Mouse (Mus musculus): ENCODE results near the gene Ski.
A peak's percentile ranks its signal among the peaks of the same experiment; 100 is the strongest.

Ski gene

DNA sequence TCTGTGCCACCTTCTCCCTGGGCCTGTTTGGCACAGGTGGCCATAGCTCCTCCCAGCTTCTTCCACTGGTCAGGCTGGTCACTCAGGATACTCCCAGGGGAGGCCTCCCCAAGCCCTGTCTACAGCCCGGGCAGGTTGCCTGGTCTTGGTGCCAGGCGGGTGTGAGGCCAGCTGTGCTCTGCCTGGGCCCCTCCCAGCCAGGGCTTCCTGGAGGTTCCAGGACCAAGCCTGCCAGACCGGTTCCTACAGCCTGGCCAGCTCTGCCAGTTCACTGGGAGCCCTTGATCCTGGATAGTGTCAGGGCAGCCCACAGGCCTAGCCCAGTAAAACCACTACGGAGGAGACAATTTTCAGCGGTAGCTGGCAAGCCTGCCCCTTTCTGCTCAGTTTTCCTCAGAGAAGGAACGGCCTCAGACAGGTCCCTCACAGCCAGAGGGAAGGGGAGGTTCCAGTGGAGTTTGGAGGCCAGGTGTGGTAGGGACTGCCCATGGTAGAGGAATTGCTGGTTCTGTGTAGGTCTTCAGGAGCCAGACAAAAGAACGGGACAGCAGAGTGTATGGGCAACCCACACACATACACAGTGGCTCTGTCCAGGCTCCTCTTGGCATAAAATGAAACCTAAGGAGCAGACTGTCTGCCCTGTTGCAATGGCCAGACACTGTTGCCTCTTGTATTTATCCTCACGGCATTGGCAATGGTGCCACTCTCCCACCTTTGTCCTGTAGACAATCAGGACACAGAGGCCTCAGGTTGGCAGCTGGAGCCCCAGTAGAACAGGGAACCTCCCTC, 73.3 kb downstream of the Ski start:
- DNase-seq = peak; percentile 92 to 95

DNA sequence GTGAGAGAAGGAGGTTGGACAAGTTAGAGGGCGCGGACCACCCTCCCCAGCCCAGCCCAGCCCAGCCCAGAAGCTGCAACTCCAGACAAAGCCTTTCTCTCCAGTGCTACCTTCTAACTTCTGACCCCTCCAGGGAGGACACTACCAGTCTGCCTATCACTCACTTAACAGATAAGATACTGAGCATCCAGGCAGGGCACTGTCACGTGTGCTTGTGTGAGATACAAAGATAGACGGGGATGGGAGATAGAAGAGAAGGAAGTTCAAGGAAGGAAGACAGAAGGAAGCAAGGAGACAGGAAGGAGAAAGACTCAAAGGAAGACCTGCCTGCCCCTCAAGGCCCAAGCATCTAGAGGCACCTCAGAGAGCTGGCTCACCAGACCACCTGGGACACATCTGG, 73.9 kb downstream of the Ski start:
- no peak for DNase-seq

DNA sequence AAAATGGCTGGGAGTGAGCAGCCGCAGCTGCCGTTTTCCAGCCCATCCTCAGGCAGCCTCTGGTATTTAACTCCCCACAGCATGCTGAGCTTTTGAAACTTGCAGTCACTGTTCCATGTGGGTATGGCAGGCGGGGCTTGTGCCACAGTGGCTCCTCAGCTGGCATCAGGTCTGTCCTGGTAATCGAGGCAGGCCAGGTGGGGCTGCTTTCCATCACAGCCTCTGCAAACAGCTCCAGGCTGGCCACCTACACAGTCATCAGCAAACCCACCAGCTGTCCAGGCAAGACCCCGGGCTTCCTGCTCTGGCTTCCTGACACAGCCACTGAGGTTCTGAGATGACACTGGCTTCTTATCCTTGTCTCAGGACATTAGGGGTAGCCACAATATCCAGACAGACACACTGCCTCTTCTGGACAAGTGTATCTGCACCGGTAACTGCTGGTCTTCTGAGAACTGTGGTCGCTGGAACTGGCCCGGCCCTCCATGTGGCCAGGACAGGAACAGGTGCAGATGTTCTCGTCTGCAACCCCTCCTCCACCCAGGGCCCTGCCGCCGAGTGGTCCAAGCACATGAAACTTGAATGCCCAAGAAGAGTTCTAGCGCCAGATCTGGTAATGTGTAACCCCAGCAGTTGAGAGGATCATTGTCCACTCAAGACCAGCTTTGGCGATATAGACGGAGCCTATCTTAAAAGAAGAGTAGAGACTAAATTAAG, 76.1 kb downstream of the Ski start:
- peak in 1 of 2 experiments; percentile 29 for DNase-seq

DNA sequence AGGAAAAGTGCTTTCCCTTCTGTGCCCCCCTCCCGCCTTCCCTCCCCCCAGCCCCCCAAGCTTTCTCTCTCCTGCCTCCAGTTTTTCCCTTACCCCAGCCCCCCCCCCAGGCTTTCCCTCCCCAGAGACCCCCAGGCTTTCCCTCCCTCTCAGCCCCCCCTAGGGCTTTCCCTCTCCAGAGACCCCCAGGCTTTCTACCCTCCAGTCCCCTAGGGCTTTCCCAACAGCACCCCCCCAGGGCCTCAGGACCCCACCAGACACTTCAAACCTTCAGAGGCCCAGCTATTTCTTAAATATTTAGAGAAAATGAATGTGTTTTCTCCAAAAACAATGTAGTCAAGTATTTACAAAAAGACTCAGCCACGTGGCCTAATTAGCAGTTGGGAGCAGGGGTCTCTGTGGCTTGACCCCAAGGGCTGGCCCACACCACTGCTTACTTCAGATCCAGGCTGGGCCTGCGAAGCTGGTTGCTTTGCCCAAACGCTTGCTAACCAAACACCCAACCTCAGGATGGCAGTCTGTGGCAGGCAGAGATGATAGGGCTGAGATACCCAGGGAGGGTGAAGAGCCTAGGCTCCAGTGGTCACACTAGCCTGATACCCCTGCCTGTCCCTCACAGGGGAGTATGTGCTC, 77.7 kb downstream of the Ski start:
- DNase-seq = no peak

DNA sequence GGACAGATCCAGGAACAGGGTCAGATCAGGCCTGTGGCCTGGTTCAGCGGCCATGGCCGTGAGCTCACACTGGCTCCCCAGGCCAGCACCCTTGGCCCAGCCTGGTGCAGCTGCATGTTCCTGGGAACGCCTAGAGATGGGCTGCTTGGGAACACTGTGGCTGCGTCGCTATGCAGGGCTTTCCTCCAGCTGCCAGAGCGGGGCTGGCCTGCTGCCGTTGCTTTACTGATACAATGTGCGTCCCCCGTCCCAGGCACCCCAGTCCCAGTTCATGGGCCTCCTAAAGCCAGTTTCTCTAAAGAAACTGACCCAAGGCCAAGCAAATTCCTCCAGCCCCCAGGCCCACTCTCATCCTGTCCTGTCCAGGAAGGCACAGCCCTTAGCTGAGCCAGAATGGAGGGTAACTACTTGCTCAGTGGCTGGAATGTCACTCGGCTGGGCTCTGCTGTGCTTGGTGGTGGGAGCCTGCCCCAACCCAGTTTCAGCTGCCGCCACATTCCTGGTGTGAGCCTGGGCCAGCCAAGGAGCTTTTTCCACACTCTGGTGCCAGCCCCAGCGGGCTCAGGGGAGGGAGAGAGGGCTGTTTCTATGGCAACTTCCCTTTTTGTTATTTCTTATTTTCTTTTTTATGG, 78.4 kb downstream of the Ski start:
- DNase-seq = peak; percentile 66 to 68

DNA sequence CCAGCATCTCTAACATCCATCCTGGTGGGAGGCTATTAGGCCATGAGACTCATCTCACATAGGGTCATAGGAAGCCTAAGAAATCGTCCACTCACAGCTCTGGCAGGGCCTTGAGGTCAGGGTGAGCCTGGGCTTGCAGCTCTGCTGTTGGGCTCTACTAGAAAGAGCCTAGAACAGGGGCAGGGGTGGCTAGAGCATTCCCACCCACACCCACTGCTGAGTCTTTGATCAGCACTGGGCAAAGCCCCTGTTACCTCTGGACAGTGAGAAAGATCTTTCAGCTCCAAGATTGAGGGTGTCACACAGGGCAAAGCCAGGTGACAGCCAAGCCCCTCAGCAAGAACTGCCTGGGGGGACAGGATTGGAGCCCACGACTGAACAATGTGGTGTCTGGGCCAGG, 79.0 kb downstream of the Ski start:
- no peak for DNase-seq

DNA sequence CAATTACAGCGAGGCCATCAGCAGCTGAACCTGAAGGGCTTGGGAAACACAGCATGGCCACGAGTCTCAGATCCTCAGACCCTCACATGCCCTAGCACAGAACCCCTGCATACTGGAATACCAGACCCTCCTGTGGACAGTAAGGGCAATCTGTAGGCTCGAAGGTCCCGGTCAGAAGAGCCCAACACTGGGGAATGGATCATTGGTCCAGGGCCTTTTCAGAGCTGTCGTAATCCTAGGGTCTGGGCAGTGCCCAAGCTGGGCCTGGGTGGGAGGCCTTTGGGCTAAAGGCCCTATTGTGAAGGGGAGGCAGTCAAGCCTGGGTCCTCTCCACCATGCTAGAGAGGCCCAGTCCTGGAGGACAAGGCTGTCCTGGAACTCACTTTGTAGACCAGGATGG, 79.6 kb downstream of the Ski start:
- no peak for DNase-seq

DNA sequence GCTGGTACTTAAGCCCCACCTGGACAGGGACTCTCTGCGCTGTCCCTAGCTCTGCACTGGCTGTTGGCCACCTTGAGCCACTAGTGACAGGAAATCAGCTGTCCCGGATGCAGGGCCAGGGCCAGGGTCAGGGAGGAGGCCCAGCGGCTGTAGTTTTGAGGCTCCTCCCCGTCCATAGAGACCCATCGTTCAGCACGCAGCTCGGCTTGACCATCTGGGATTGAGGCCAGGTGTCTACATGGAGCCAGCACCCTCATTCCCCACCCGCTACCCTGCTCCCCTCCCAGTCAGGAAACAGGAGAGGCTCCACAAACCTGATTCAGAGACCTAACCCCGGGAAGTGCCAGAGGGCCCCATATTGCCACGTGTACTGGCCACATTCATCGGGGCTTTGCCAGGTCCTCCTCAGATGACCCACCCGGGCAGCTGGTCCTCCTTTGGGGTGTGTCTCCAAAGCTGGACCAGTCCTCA, 81.6 kb downstream of the Ski start:
- peak; percentile 75 for DNase-seq

DNA sequence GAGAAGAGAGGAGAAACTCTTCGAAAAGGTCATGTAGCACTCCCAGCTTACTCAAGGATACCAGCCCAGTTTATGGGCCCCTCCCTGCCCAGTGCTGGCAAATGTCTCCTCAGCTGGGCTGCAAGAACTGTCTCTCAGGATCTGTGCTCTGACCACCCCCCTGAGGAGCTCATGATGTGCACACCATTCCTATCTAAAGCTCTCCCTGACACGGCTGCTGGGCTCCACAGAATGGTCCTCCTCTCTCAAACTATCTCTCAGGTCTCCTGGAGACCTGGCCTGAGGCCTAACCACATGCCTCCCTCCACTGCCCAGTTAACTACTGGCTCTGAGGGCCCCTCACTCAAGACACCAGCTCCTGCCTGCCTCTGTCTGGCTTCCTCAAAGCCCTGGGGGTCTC, 82.2 kb downstream of the Ski start:
- DNase-seq = no peak

DNA sequence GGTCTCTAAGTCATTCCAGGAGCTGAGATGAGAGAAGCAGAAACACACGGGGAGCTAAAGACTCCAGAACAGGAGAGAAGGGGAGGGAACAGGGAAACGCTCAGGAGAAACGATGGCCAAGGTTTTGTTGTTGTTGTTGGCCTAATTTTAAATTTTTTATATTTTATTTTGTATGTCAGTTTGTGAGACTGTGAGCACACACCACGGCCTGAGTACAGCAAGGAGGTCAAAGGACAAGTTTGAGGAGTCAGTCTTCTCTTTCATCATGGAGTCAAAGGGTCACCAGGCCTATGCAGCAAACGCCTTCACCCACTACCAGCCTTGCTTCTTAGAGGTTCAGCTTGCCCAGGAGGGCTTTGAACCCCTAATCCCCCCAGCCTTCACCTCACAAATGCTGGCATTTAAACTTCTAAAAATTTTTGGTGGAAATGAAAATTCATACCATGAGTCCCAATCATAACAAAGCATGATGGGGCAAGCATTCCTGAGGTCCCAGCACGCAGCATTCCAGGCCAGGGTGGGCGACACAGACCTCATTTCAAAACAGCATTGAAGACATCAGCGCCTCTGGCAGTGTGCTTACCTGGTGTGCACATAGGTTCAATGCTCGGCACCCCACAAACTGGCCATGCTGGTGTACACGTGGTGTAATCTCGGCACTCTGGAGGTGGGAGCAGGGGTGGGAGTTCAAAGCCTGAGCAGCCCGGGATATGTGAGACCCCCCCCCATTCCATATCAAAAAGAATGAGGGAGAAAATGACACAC, 82.9 kb downstream of the Ski start:
- no peak for DNase-seq

DNA sequence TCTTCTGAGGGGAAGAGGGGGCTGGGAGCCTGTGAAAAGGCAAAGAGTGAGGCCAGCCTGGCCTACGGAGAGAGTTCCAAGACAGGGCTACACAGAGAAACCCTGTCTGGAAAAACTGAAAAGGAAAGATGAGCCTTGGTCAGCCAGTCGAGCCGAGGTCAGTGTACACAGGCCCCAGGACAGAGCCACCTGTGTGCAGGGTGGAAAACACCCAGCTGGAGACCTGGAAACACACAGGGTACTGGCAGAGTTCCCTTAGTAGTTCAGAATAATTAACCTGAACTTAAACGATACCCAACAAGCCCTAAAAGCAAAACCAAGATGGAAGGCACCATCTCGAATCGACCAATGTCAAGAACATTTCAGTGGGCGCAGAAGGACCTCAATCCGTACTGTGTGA, 83.9 kb downstream of the Ski start:
- peak; percentile 67 to 80 for DNase-seq

DNA sequence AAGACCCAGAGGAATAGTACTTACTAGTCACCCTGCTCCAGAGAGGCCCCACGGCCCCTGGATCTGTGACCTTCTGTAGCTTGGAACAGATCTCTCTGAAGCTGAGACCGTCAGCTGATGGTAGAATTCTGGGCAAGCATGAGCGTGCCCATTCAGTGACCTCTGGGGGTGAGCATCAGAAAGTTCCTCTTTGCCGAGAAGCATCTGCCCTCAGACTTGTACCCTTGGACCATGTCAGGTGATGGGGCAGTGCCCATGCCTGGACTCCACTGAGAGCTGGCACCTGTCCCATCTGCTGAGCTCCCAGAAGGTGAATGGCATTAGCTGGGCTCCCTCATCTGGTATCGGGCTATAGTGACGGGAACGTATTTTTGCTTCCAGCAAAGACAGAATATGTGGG, 84.5 kb downstream of the Ski start:
- peak; percentile 94 to 95 for DNase-seq

DNA sequence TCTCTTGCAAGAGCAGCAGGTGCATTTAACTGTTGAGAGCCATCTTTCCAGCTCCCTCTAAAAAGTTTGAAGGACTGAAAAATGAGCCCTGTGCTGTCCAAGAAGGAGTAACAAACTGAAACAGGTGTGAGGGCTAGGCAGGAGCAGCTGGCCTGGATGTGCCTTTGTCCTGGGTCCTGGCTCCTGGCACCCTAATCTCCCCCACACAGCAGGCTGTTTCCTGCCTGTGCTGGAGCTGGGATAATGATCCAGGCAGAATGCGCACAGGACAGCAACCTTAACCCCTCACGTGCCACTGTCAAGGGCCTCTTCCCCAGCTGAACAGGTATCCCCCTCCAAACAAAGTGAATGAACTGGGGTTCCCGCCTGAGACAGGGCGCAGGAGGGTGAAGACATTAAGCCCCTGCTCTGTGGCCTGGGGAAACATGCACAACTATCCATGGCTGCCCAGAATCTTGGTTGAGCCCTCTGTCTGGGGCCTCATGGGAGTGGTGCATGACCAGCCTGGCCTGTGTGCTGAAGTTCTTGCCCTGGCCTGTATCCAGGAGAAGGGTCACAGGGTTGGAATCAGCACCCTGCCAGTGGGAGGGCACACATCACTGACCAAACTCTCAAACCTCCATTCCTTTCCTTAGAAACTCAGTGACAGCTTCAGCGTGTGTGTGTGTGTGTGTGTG, 86.3 kb downstream of the Ski start:
- DNase-seq = peak; percentile 87 to 89

DNA sequence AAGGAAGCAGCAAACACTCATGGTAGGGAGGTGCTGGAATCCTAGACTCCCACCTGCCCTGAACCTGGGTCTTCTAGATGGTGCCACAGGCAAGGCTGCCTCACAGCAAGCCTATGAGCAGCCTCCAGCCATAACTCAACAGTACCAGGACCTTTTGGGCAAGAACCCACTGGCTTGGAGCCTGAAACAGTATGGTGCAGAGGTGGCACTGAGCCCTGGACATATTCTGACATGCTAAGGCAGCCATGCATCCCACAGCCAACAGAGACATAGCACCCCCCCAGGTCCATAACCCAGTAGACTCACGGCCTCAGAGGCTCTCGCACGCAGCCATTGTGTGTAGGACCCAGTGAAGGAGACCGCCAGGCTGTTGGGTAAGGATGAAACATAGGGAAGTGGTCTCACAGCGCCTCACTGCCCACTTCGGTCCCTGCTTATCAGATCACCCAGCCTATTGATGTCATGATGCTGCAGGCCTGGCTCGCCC, 87.7 kb downstream of the Ski start:
- DNase-seq = no peak

DNA sequence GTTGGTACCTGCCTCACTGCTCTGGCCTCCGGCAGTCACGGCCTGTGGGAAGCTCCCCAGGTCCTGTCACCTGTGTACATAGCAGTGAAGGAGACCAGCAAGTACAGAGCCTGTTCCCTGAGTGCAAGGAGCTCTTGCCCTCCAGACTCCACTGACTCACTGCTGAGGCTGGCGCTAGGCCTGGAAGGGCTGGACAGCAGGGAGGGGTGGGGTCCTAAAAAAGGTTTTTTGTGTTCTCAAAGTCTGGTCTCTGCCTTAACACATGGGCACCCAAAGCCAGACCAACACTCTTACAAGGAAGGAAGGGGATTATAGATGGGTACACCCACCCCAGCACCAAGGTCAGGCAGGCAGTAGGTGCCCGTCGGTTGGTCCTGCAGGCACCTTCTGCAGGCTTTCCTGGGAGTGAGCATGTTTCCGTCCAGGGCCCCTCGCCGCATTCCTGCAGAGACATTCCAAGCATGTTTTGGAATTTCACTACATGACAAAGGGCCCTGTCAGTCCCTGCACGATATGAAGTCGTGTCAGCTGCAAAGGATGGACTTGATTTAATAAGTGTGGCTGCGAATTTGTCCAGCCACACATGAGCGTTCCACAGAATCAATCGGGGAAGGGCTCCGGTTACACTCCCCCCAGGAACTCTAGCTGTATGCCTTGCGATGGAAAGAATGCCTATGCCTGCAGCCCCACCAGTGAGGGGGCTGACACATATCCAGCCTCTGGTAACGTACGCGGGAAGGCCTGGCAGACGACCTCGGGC, 88.6 kb downstream of the Ski start:
- DNase-seq = no peak

DNA sequence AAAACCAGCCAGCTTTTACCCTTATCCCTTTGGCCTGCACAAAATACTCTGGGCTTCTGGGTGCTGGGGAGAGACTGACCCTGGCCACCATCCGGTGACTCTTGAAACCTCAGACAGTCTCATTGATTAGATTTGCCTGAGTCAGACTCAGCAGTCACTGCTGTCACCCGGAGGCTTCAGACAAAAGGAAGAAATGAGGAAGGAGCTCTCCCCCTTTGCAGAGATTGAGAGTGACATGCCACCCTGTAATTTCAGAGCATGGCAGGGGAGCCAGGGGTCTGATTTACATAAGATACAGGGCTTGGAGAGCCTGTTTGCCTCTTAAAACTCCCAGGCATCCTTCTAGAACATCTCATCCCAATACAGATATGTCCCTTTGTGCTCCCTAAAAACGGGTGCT, 89.2 kb downstream of the Ski start:
- DNase-seq = no peak

DNA sequence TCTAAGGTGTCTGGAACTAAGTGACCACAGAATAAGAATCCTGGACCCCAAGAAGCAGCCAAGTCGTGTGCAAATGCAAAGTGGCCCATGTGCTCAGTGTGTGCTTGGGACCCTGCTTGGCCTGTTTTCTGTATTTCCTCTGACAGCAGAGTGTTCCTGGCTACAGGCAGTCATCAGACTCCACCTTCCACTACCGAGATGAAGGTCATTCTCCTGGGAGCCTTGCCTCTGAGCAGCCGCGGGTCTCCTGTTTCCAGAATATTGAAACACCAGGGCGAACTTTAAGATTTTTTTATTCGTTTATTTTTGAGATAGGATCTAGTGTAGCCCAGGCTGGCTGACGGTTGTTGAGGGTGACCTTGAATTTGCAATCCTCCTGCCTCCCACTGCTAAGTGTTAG, 91.8 kb downstream of the Ski start:
- DNase-seq = no peak

DNA sequence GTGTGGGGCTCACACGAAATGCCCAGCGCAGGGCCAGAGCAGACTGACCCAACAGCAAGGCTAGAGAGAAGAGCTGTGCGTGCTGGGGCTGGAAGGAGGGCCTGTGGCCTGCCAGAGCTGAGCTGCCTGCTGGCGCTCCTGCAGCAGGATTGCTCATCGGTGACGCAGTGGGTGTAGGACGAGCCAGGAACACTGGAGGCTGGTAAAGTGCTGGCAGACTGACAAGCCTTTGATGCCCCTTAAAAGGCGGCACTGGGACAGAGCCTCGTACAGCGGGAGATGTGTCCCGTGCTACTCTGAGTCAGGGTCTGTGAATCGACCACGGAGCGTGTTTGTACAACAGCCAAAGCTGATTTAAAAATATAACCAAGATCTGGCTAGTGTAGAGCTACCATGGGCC, 92.4 kb downstream of the Ski start:
- DNase-seq = no peak

DNA sequence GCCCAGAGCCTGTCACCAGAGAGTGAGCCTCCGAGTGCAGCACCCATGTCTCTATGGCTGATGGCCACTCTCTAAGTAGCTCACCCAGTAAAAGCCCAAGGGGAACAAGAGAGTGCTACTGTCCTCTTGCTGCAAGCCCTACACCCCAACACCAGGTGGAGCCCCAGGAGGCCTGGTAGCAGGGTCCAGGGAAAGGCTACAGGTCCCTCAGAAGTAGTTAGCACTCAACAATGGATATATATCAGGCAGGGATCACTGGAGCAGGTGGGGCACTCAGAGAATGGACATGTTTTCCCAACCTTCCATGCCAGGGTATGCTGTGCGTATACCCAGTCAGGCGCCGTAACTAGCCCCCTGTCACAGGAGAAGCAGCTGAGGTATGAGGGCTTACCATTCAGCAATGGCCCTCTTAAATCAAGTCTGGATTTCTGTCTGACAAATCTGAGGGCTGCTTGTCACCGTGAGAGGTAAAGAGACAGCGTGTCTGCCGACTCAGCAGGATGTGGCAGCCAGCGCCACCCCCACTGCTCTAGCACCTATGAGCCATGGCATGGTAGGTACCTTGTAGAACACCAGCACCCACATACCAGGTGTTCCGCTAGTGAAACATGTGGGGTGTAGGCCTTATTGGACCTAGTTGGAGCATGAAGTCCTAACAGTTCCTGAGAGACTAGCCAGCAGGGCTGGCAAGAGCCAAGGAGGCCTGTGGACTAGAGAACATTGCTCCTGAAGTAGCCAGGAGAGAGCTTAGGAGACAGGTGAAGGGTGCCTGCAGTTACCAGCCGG, 93.1 kb downstream of the Ski start:
- DNase-seq = peak; percentile 64 to 83

DNA sequence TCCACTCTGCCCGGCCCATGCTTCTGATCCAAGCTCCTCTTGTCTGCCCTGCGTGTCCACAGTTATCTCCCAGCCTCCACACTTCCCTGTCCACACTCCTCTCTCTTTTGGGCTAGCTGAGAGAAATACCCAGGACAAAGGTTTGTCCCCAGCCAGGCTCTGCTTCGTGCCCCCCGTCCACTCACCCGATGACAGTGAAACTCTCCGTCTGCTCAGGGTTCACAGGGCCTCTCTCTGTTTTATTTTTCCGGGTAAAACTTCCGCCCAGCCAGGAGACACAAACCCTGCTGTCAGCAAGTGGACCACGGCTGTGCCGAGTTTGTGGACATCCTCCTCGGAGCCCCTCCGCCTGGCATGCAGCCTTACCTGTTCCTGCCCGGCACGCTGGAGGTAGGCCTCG, 94.0 kb downstream of the Ski start:
- no peak for DNase-seq

Data from kidney, postnatal 36 days (tissue).